Mouse (Mus musculus): ENCODE measurements around the gene Nek7. TPM values are rescaled to one million over a fixed set of nuclear protein-coding genes. Genes with fewer than 3 reads are reported as not detected.

Gene Nek7
- polyA plus RNA-seq, 1 experiment from 2014 or later = 13.6 TPM

DNA sequence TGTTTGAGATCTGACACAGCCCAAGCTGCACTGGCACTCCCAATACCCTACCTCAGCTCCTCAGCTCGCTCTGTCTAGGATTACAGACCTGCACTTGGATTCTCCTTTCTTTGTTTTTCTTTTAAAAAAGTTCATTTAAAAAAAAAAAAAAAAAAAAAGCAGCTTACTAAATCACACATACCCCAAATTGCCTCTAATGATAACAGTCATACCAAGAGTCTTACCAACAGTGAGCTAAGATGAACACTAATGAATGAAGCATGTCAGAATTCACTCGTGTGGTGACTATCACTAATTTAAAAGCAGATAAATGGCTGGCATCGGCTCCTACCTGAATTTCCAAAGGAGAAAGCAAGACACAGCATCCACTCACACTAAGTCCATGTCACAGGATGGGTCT, 4.6 kb downstream of the Nek7 start:
- DNase-seq (ENCODE audit: low spot score) (no peak), ATAC-seq (no peak)
- H3K36me3 ChIP-seq (ENCODE audit: control insufficient read depth, insufficient read depth, low read length) = no peaks in the 10 kb centered on the region
- H3K27me3 ChIP-seq (replicated peaks; ENCODE audit: control insufficient read depth, insufficient read depth, low read length) = no peaks in the 10 kb centered on the region
- peaks cover 4% of the 10 kb centered on the region; the same call in 1 of the 2 replicates for H3K4me1 ChIP-seq (ENCODE audit: control insufficient read depth, insufficient read depth, low read length)
- no peak overlapping the region for H3K4me2 ChIP-seq (ENCODE audit: low read length)
- no peaks in the 10 kb centered on the region for H3K9me3 ChIP-seq (replicated peaks; ENCODE audit: control insufficient read depth, low read length)
- no peak overlapping the region for H3K9ac ChIP-seq (ENCODE audit: low read length)
- no peak overlapping the region for H3K27ac ChIP-seq (ENCODE audit: low read depth, low read length)
- 61% methylated on average over 3 of the region's 3 CpGs for WGBS
- H3K4me3 ChIP-seq (ENCODE audit: low read depth, low read length) = no peak overlapping the region

DNA sequence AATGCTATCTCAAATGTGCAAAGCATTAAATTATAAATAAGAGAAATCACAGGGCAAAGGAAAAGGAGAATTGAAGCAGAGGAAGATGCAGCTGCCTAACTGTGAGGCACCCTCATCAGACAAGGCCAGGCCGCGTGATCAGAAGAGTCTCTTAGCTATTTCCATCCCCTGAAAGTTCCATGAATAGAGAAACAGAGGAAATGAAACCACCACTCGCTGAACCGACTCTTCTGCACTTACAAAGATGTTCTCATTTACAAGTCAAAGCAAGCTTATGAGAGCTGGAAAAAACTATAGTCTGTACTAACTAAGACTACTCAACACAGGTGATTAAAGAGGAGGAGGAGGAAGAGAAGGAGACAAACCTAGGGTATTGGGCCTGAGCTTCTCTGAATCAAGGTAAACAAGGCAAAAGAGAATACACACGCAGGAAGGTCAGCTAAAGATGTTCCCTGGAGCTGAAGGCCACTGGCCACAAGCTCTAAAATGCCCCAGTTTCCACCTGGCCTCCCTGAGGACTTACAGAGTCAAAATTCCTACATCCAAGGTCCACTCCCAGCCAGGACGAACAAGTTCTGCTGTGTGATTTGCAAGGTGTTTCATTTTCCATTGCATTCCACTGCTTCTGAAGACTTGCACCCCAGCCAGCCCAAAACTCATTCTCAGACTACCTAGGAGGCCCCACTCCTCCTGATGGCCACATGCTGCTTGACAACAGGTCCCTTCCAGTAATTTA, 5.2 kb downstream of the Nek7 start:
- no peaks in the 10 kb centered on the region for H3K36me3 ChIP-seq (ENCODE audit: control insufficient read depth, insufficient read depth, low read length)
- no peaks in the 10 kb centered on the region for H3K27me3 ChIP-seq (replicated peaks; ENCODE audit: control insufficient read depth, insufficient read depth, low read length)
- DNase-seq (ENCODE audit: low spot score) (no peak), ATAC-seq (no peak)
- no peaks in the 10 kb centered on the region for H3K9me3 ChIP-seq (replicated peaks; ENCODE audit: control insufficient read depth, low read length)
- H3K27ac ChIP-seq (ENCODE audit: low read depth, low read length) = no peak overlapping the region
- H3K9ac ChIP-seq (ENCODE audit: low read length) = no peak overlapping the region
- WGBS = 63% methylated on average over 6 of the region's 6 CpGs
- H3K4me1 ChIP-seq (ENCODE audit: control insufficient read depth, insufficient read depth, low read length) = peaks cover 4% of the 10 kb centered on the region; the same call in 1 of the 2 replicates
- H3K4me3 ChIP-seq (ENCODE audit: low read depth, low read length) = no peak overlapping the region
- H3K4me2 ChIP-seq (ENCODE audit: low read length) = no peak overlapping the region

GRCm38 (mm10) chr1:138612177-138612576, 7.8 kb downstream of the Nek7 start:
- Histone ChIP-seq H3K27me3 (replicated peaks; ENCODE audit: control insufficient read depth, insufficient read depth, low read length) (no peaks in the 10 kb centered on the region), H3K9me3 (replicated peaks; ENCODE audit: control insufficient read depth, low read length) (no peaks in the 10 kb centered on the region), H3K4me2 (ENCODE audit: low read length) (no peak overlapping the region), H3K36me3 (ENCODE audit: control insufficient read depth, insufficient read depth, low read length) (no peaks in the 10 kb centered on the region), H3K4me1 (ENCODE audit: control insufficient read depth, insufficient read depth, low read length) (peaks cover under 1% of the 10 kb centered on the region; the same call in 1 of the 2 replicates), H3K9ac (ENCODE audit: low read length) (no peak overlapping the region), H3K4me3 (ENCODE audit: low read depth, low read length) (no peak overlapping the region), H3K27ac (ENCODE audit: low read depth, low read length) (no peak overlapping the region)
- no peak for ATAC-seq
- no peak for DNase-seq (ENCODE audit: low spot score)
- WGBS = 90% methylated on average over 1 of the region's 1 CpGs

DNA sequence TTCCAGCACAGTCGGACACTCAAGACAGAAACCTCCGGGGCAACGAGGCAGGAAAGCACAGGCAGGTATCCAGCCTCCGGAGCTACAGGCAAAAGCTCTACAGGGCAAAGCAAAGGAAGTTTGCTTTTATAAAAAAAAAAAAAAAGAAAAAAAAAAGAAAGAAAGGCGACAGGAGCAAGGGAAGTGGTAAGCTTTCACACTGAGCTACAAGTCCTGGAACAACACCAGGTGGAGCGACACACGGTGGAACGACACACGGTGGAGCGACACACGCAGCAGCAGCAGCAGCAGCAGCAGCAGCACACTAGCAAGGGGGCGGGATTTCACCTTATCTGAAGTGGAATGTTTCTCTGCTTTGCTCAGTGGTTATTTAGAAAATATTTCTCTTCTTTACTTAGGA, 10.8 kb downstream of the Nek7 start:
- Histone ChIP-seq H3K27me3 (replicated peaks; ENCODE audit: control insufficient read depth, insufficient read depth, low read length) (no peaks in the 10 kb centered on the region), H3K4me3 (ENCODE audit: low read depth, low read length) (no peak overlapping the region), H3K36me3 (ENCODE audit: control insufficient read depth, insufficient read depth, low read length) (no peaks in the 10 kb centered on the region), H3K9ac (ENCODE audit: low read length) (no peak overlapping the region), H3K4me2 (ENCODE audit: low read length) (no peak overlapping the region), H3K9me3 (replicated peaks; ENCODE audit: control insufficient read depth, low read length) (no peaks in the 10 kb centered on the region), H3K27ac (ENCODE audit: low read depth, low read length) (no peak overlapping the region), H3K4me1 (ENCODE audit: control insufficient read depth, insufficient read depth, low read length) (no peaks in the 10 kb centered on the region)
- DNase-seq (ENCODE audit: low spot score) = no peak
- 87% methylated on average over 12 of the region's 12 CpGs for WGBS
- ATAC-seq = no peak

DNA sequence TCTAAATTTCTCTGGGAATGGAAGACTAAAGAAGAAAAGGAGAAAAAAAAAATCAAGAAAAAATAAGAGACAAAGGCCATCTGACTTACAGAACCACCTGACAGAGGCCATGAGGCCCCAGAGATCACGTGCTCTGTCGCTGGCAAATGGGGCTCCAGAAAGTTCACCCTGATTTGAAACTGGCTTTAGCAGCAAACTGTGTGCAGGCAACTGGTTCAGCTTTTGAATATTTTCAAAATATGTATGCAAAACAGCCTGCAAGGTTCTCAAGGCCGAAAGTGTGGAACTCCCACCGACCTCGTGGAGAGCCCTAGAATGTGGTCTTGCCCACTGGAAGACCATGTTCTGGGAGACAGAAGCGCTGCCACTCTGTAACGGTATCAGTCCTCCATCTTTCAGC, 11.6 kb downstream of the Nek7 start:
- Histone ChIP-seq H3K36me3 (ENCODE audit: control insufficient read depth, insufficient read depth, low read length) (no peaks in the 10 kb centered on the region), H3K4me3 (ENCODE audit: low read depth, low read length) (no peak overlapping the region), H3K27me3 (replicated peaks; ENCODE audit: control insufficient read depth, insufficient read depth, low read length) (no peaks in the 10 kb centered on the region), H3K9me3 (replicated peaks; ENCODE audit: control insufficient read depth, low read length) (no peaks in the 10 kb centered on the region), H3K9ac (ENCODE audit: low read length) (no peak overlapping the region), H3K4me2 (ENCODE audit: low read length) (no peak overlapping the region), H3K27ac (ENCODE audit: low read depth, low read length) (no peak overlapping the region), H3K4me1 (ENCODE audit: control insufficient read depth, insufficient read depth, low read length) (no peaks in the 10 kb centered on the region)
- DNase-seq (ENCODE audit: low spot score) (no peak), ATAC-seq (no peak)
- WGBS = 94% methylated on average over 7 of the region's 7 CpGs

GRCm38 (mm10) chr1:138607862-138608261, 12.1 kb downstream of the Nek7 start:
- Histone ChIP-seq H3K4me2 (ENCODE audit: low read length) (no peak overlapping the region), H3K4me3 (ENCODE audit: low read depth, low read length) (no peak overlapping the region), H3K4me1 (ENCODE audit: control insufficient read depth, insufficient read depth, low read length) (no peaks in the 10 kb centered on the region), H3K9me3 (replicated peaks; ENCODE audit: control insufficient read depth, low read length) (no peaks in the 10 kb centered on the region), H3K27me3 (replicated peaks; ENCODE audit: control insufficient read depth, insufficient read depth, low read length) (no peaks in the 10 kb centered on the region), H3K9ac (ENCODE audit: low read length) (no peak overlapping the region), H3K36me3 (ENCODE audit: control insufficient read depth, insufficient read depth, low read length) (no peaks in the 10 kb centered on the region), H3K27ac (ENCODE audit: low read depth, low read length) (no peak overlapping the region)
- no peak for DNase-seq (ENCODE audit: low spot score)
- ATAC-seq = no peak
- 96% methylated on average over 7 of the region's 7 CpGs for WGBS

DNA sequence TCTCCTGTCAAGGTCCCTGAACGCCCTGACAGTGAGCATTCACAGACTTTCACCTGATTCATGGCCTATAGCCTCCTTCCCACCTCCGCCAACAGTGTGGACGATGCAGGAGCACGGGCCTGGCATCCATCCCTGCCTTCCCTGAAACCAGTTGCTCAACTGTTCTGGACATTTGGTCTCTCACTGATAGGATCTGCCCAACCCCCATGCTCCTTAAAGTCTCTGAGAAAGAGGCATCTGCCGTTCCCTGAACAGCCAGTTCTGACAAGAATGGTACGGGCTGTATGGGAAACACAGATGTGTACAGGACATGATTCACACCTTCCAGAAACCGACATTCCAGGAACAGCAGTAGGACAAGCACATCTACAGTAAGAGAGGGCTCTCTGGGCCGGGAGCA, 13.2 kb downstream of the Nek7 start:
- Histone ChIP-seq H3K4me3 (ENCODE audit: low read depth, low read length) (no peak overlapping the region), H3K4me1 (ENCODE audit: control insufficient read depth, insufficient read depth, low read length) (no peaks in the 10 kb centered on the region), H3K27ac (ENCODE audit: low read depth, low read length) (no peak overlapping the region), H3K9ac (ENCODE audit: low read length) (no peak overlapping the region), H3K9me3 (replicated peaks; ENCODE audit: control insufficient read depth, low read length) (no peaks in the 10 kb centered on the region), H3K36me3 (ENCODE audit: control insufficient read depth, insufficient read depth, low read length) (no peaks in the 10 kb centered on the region), H3K27me3 (replicated peaks; ENCODE audit: control insufficient read depth, insufficient read depth, low read length) (no peaks in the 10 kb centered on the region), H3K4me2 (ENCODE audit: low read length) (no peak overlapping the region)
- no peak for DNase-seq (ENCODE audit: low spot score)
- 87% methylated on average over 8 of the region's 8 CpGs for WGBS
- ATAC-seq = no peak

GRCm38 (mm10) chr1:138604736-138605135, 15.2 kb downstream of the Nek7 start:
- H3K27me3 ChIP-seq (replicated peaks; ENCODE audit: control insufficient read depth, insufficient read depth, low read length) = no peaks in the 10 kb centered on the region
- WGBS = 68% methylated on average over 2 of the region's 2 CpGs
- ATAC-seq = no peak

GRCm38 (mm10) chr1:138603974-138604373, 16.0 kb downstream of the Nek7 start:
- Histone ChIP-seq H3K4me2 (ENCODE audit: low read length) (no peak overlapping the region), H3K27ac (ENCODE audit: low read depth, low read length) (no peak overlapping the region), H3K9me3 (replicated peaks; ENCODE audit: control insufficient read depth, low read length) (no peaks in the 10 kb centered on the region), H3K27me3 (replicated peaks; ENCODE audit: control insufficient read depth, insufficient read depth, low read length) (no peaks in the 10 kb centered on the region), H3K4me1 (ENCODE audit: control insufficient read depth, insufficient read depth, low read length) (no peaks in the 10 kb centered on the region), H3K4me3 (ENCODE audit: low read depth, low read length) (no peak overlapping the region), H3K36me3 (ENCODE audit: control insufficient read depth, insufficient read depth, low read length) (no peaks in the 10 kb centered on the region), H3K9ac (ENCODE audit: low read length) (no peak overlapping the region)
- no peak for DNase-seq (ENCODE audit: low spot score)
- 96% methylated on average over 4 of the region's 4 CpGs for WGBS
- no peak for ATAC-seq

More at GRCm38 (mm10) chr1:138604736-138605135, 15.2 kb downstream of the Nek7 start:
- no peaks in the 10 kb centered on the region for H3K36me3 ChIP-seq (ENCODE audit: control insufficient read depth, insufficient read depth, low read length)
- H3K4me3 ChIP-seq (ENCODE audit: low read depth, low read length) = no peak overlapping the region
- no peak for DNase-seq (ENCODE audit: low spot score)
- no peak overlapping the region for H3K4me2 ChIP-seq (ENCODE audit: low read length)
- H3K27ac ChIP-seq (ENCODE audit: low read depth, low read length) = no peak overlapping the region
- no peak overlapping the region for H3K9ac ChIP-seq (ENCODE audit: low read length)
- H3K4me1 ChIP-seq (ENCODE audit: control insufficient read depth, insufficient read depth, low read length) = no peaks in the 10 kb centered on the region
- no peaks in the 10 kb centered on the region for H3K9me3 ChIP-seq (replicated peaks; ENCODE audit: control insufficient read depth, low read length)

All from forebrain, embryonic 14.5 days (tissue).